Mouse (Mus musculus): ENCODE measurements around the gene Stk33. TPM values are rescaled to one million over a fixed set of nuclear protein-coding genes. Genes with fewer than 3 reads are reported as not detected.
"Not testable (repeated sequence)": the region's sequence is repeated elsewhere in the genome, so short reads cannot be mapped to it uniquely, and the experiment has no call there.

The Stk33 gene
- polyA plus RNA-seq, 1 experiment from 2014 or later = 5.6 TPM

DNA sequence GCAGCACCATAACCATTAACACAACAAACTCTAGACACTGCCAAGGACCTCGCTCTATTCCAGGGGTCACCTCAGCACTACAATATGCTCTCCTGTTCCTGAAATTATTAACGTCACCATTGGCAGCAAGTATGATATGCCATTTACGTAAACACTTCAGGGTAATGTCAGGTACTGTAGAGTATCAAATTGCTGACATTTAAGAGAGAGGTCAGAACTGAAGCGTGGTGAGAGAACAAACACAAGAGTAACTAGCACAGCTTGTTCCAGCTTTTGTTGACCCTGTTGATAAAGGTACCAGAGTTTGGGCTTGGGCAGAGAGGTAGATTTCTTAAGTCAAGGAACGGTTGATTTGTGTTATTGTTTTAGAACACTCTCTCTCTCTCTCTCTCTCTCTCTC, 3.9 kb upstream of the Stk33 start:
- Histone ChIP-seq H3K9me3 (no peaks in the 10 kb centered on the region), H3K4me3 (no peak overlapping the region), H3K27ac (no peak overlapping the region), H3K36me3 (no peaks in the 10 kb centered on the region), H3K4me1 (replicated peaks) (peaks cover 34% of the 10 kb centered on the region), H3K4me2 (no peak overlapping the region), H3K27me3 (no peaks in the 10 kb centered on the region), H3K9ac (no peak overlapping the region)
- 80% methylated on average over 5 of the region's 5 CpGs for WGBS
- no peak for ATAC-seq (ENCODE audit: low FRiP score)

GRCm38 (mm10) chr7:109440697-109441269, 1.9 kb upstream of the Stk33 start:
- Histone ChIP-seq H3K4me1 (replicated peaks) (peaks cover 34% of the 10 kb centered on the region), H3K4me2 (peak overlapping the region; percentile 15; the same call in 1 of the 2 replicates), H3K9me3 (no peaks in the 10 kb centered on the region), H3K4me3 (no peak overlapping the region), H3K27ac (no peak overlapping the region), H3K9ac (no peak overlapping the region), H3K36me3 (no peaks in the 10 kb centered on the region), H3K27me3 (no peaks in the 10 kb centered on the region)
- ATAC-seq (ENCODE audit: low FRiP score) = no peak
- WGBS = 86% methylated on average over 9 of the region's 9 CpGs

DNA sequence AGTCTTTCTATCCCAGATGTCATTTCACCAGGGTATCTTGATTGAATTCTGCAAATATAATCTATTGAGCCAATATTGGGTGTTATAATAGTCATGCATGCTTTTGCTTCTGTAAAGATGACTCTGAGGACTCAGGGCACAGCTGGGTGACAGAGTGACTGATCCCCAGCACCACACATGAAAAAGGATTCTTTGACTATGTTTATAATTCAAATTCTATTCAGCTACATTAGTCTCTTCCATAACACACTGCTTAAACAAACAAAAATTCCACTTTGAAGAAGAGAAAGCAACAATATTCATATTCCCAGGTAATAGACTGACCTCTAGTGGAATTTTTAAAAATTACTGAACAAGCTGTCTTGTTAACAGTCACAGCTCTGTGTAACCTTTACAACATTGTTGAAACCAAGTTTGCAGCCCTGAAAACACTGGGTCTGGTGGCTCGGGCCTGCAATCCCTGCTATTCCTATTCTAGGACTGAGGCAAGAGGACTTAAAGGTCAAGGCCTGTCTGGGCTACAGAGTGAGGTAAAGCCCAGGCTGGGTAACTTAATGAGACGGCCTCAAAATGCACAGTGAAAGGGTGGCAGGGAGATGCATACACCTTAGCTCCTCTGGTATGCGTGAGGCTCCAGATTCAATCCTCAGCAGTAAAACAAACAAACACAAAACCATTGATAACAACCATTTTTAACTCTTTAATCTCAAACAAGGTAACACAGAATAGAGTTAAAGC, 14.3 kb downstream of the Stk33 start:
- H3K27me3 ChIP-seq = no peaks in the 10 kb centered on the region
- no peak overlapping the region for H3K27ac ChIP-seq
- H3K36me3 ChIP-seq = no peaks in the 10 kb centered on the region
- H3K9ac ChIP-seq = no peak overlapping the region
- WGBS = 68% methylated on average over 3 of the region's 3 CpGs
- H3K4me3 ChIP-seq = no peak overlapping the region
- no peak overlapping the region for H3K4me2 ChIP-seq
- 0 out of 2 replicates have a peak, but pooled peaks cover 3% of the 10 kb centered on the region for H3K9me3 ChIP-seq
- H3K4me1 ChIP-seq (replicated peaks) = no peaks in the 10 kb centered on the region
- peak; percentile 78 for ATAC-seq (ENCODE audit: low FRiP score)

- 86% methylated on average over 8 of the region's 8 CpGs for WGBS
- Histone ChIP-seq H3K9ac (no peak overlapping the region), H3K27ac (no peak overlapping the region), H3K4me2 (no peak overlapping the region), H3K9me3 (0 out of 2 replicates have a peak, but pooled peaks cover 3% of the 10 kb centered on the region), H3K4me1 (replicated peaks) (no peaks in the 10 kb centered on the region), H3K36me3 (no peaks in the 10 kb centered on the region), H3K4me3 (no peak overlapping the region), H3K27me3 (no peaks in the 10 kb centered on the region)
- no peak for ATAC-seq (ENCODE audit: low FRiP score)
Measured at GRCm38 (mm10) chr7:109422803-109423202, 16.1 kb downstream of the Stk33 start.

DNA sequence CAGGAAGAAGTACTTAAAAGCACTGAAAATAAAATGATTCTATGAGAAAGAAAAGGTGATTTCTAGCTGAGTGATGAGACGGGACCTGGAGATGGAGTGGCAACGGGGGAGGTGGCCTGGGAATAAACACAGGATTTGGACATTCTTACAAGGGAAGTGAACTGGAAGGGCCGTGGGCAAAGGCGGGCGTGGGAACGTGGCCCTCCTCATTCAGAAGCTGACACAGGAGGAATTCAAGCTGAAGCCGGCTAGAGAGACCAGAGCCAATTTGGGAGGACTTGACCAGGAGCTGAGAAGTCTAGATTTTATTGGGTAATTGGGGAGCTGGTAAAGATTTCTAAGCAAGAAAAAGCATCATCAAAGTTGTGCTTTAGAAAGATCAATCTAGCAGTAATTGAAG, 33.4 kb downstream of the Stk33 start:
- H3K27me3 ChIP-seq = no peaks in the 10 kb centered on the region
- no peak overlapping the region for H3K9ac ChIP-seq
- WGBS = 25% methylated on average over 7 of the region's 7 CpGs
- no peaks in the 10 kb centered on the region for H3K9me3 ChIP-seq
- no peak overlapping the region for H3K4me3 ChIP-seq
- no peaks in the 10 kb centered on the region for H3K36me3 ChIP-seq
- no peak overlapping the region for H3K4me2 ChIP-seq
- H3K27ac ChIP-seq = no peak overlapping the region
- no peak for ATAC-seq (ENCODE audit: low FRiP score)
- H3K4me1 ChIP-seq (replicated peaks) = no peaks in the 10 kb centered on the region

DNA sequence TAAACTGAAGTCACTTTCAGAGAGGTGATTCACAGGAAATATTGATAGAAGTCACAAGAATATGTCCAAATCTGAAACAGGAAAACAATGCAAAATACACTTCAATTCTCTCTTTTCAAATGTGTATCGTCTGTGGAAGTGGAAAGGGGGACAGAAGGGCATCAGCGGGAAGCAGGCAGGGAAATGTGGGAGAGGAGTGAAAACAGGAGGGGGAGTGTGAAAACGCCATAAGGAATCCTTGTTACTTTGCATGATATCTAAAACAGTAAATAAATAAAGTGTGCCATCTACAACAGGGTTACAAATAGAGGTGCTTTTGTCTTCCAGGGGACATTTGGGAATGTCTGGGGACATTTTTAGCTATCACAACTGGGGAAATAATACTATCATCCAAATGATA, 39.6 kb downstream of the Stk33 start:
- 66% methylated on average over 3 of the region's 3 CpGs for WGBS
- H3K4me2 ChIP-seq = no peak overlapping the region
- no peaks in the 10 kb centered on the region for H3K27me3 ChIP-seq
- no peaks in the 10 kb centered on the region for H3K9me3 ChIP-seq
- ATAC-seq (ENCODE audit: low FRiP score) = no peak
- H3K9ac ChIP-seq = no peak overlapping the region
- H3K36me3 ChIP-seq = no peaks in the 10 kb centered on the region
- H3K4me1 ChIP-seq (replicated peaks) = no peaks in the 10 kb centered on the region
- H3K27ac ChIP-seq = no peak overlapping the region
- H3K4me3 ChIP-seq = no peak overlapping the region

- no peak overlapping the region for H3K4me2 ChIP-seq
- H3K27ac ChIP-seq = no peak overlapping the region
- WGBS = 93% methylated on average over 1 of the region's 1 CpGs
- H3K9ac ChIP-seq = no peak overlapping the region
- H3K27me3 ChIP-seq = no peaks in the 10 kb centered on the region
- no peaks in the 10 kb centered on the region for H3K4me1 ChIP-seq (replicated peaks)
- peaks cover 9% of the 10 kb centered on the region for H3K9me3 ChIP-seq
- no peaks in the 10 kb centered on the region for H3K36me3 ChIP-seq
- ATAC-seq (ENCODE audit: low FRiP score) = no peak
- no peak overlapping the region for H3K4me3 ChIP-seq
Measured at GRCm38 (mm10) chr7:109381131-109381530, 57.8 kb downstream of the Stk33 start.

DNA sequence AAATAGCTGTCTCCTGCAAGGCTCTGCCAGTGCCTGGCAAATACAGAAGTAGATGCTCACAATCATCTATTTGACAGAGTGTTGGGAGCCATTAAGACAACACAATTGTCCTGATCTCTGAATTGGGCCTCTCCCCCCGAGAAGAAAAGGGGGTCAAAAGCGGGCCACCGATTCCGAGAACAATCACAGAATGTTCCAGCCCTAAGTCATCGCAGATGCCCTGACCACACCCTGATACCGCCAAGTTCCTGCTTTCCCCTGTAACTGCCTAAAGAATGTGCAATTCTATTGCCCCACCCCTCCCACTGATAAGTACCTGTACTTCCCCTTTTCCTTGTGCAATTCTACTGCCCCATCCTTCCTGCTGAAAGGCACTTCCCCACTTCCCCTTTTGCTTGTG, 65.3 kb downstream of the Stk33 start:
- not testable (repeated sequence) for H3K27me3 ChIP-seq; ATAC-seq (ENCODE audit: low FRiP score)

DNA sequence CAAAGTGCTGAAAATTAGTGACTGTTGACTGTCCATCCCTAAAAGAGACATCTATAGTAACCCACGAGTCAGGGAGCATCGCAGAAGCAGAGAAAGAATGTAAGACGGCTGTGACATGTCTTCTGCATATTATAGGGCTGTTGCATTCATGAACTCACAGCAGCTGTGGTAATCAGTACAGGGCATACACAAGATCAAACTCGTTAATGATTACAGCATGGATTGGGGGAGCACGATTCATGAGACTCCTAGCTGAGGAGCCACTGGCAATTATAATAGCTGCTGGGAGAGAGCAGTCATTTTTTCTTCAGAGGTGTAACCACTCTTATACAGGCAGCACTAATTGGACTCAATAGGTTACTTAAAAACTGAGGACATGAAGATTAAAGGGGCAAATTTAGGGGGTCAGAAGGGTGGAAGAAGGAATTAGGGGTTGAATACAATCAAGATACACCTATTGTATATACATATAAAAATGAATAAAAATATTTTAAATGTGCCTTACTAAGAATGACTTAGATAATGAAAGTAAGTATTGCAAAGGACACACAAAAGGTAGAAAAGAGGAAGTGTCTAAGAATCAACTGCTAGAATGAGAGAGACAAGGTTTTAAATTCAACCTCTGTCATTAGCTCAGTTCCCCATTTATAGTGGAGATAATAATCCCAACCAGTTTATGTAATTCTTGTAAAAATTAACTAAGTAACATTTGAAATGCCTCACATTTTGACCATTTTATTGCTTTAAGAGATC, 80.3 kb downstream of the Stk33 start:
- WGBS = 69% methylated on average over 5 of the region's 5 CpGs
- no peak for ATAC-seq (ENCODE audit: low FRiP score)

More for the DNA sequence above, 65.3 kb downstream of the Stk33 start:
- not testable (repeated sequence) for H3K36me3 ChIP-seq; H3K4me1 ChIP-seq (replicated peaks); H3K27ac ChIP-seq; H3K9ac ChIP-seq; H3K9me3 ChIP-seq; H3K4me3 ChIP-seq; H3K4me2 ChIP-seq
- WGBS = 95% methylated on average over 6 of the region's 6 CpGs

GRCm38 (mm10) chr7:109357877-109358276, 81.0 kb downstream of the Stk33 start:
- Histone ChIP-seq H3K4me2 (no peak overlapping the region), H3K4me3 (no peak overlapping the region), H3K36me3 (no peaks in the 10 kb centered on the region), H3K27me3 (no peaks in the 10 kb centered on the region), H3K4me1 (replicated peaks) (no peaks in the 10 kb centered on the region), H3K9me3 (no peaks in the 10 kb centered on the region), H3K27ac (no peak overlapping the region), H3K9ac (no peak overlapping the region)
- 87% methylated on average over 1 of the region's 1 CpGs for WGBS
- no peak for ATAC-seq (ENCODE audit: low FRiP score)

More for the DNA sequence above, 80.3 kb downstream of the Stk33 start:
- Histone ChIP-seq H3K4me1 (replicated peaks) (no peaks in the 10 kb centered on the region), H3K27me3 (no peaks in the 10 kb centered on the region), H3K9ac (no peak overlapping the region), H3K4me3 (no peak overlapping the region), H3K9me3 (no peaks in the 10 kb centered on the region), H3K27ac (no peak overlapping the region), H3K4me2 (no peak overlapping the region), H3K36me3 (no peaks in the 10 kb centered on the region)

GRCm38 (mm10) chr7:109347241-109347640, 91.6 kb downstream of the Stk33 start:
- ATAC-seq (ENCODE audit: low FRiP score) = no peak
- Histone ChIP-seq H3K4me2 (no peak overlapping the region), H3K9ac (no peak overlapping the region), H3K27ac (no peak overlapping the region), H3K9me3 (no peaks in the 10 kb centered on the region), H3K4me3 (no peak overlapping the region), H3K27me3 (no peaks in the 10 kb centered on the region), H3K36me3 (no peaks in the 10 kb centered on the region), H3K4me1 (replicated peaks) (no peaks in the 10 kb centered on the region)
- WGBS = 82% methylated on average over 3 of the region's 3 CpGs

DNA sequence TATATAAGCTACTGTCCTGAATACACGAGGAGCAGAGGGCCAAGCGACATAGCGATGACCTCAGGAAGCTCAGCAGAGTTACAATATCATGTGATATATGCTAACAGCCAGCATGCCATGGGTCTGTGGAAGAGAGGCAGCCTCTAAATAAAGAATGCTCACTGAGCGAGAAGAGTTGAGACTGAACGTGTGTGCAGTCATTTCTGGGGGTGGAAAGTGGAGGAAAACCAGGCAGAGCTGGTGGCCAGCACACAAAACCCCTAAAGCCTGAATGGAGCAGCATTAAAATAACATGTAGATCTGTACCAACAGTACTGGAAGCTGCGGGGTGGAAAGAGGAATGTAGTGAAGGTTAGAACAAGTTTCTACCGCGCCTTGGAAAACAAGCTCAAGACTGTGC, 107.2 kb downstream of the Stk33 start:
- H3K9ac ChIP-seq = no peak overlapping the region
- no peak for ATAC-seq (ENCODE audit: low FRiP score)
- H3K27ac ChIP-seq = no peak overlapping the region
- 88% methylated on average over 8 of the region's 8 CpGs for WGBS
- H3K4me1 ChIP-seq (replicated peaks) = 0 out of 2 replicates have a peak, but pooled peaks cover 2% of the 10 kb centered on the region
- H3K27me3 ChIP-seq = no peaks in the 10 kb centered on the region
- H3K9me3 ChIP-seq = no peaks in the 10 kb centered on the region
- no peak overlapping the region for H3K4me3 ChIP-seq
- no peak overlapping the region for H3K4me2 ChIP-seq
- H3K36me3 ChIP-seq = no peaks in the 10 kb centered on the region
